Mouse (Mus musculus): Measurements from ENCODE around the gene Fbxw9.

GRCm38 (mm10) chr8:85083108-85083813, 23.4 kb downstream of the Fbxw9 start, which contains the start of gene Man2b1:
- no peak for TF ChIP-seq USF2 (IDR thresholded peaks at IDR 0.05; ENCODE audit: borderline replicate concordance in 1 of 2, insufficient read depth in 1 of 2, low read depth in 1 of 2, low read length in 2 of 2)
- TF ChIP-seq CTCF (IDR thresholded peaks at IDR 0.05 in 2 of 3, conservative IDR thresholded peaks at IDR 0.05 in 1 of 3; ENCODE audit: control insufficient read depth in 1 of 3, insufficient read depth in 1 of 3, low read depth in 2 of 3, low read length in 3 of 3, poor library complexity in 1 of 3, severe bottlenecking in 1 of 3): peak in 1 of 3 experiments; percentile 25; a peak in 1 of 6 replicates
- peak; percentile 64; the same call in 1 of the 2 replicates for TF ChIP-seq MXI1 (IDR thresholded peaks at IDR 0.05; ENCODE audit: low read depth, low read length)
- TF ChIP-seq UBTF (IDR thresholded peaks at IDR 0.05; ENCODE audit: borderline replicate concordance, insufficient read depth, low read depth, low read length): no peak
- no peak for TF ChIP-seq ZC3H11A (IDR thresholded peaks at IDR 0.05; ENCODE audit: low read depth, low read length)
- TF ChIP-seq SMC3 (IDR thresholded peaks at IDR 0.05; ENCODE audit: low read depth, low read length): no peak
- TF ChIP-seq ZNF384 (IDR thresholded peaks at IDR 0.05; ENCODE audit: low read depth, low read length): no peak
- TF ChIP-seq GABPA (IDR thresholded peaks at IDR 0.05; ENCODE audit: low read depth, low read length): no peak
- TF ChIP-seq POLR2A (IDR thresholded peaks at IDR 0.05; ENCODE audit: control insufficient read depth in 1 of 2, insufficient read depth in 1 of 2, low read depth in 1 of 2, low read length in 2 of 2, poor library complexity in 1 of 2): peak; percentile 66 to 80; a peak in 3 of 4 replicates
- TF ChIP-seq ETS1 (IDR thresholded peaks at IDR 0.05; ENCODE audit: low read depth, low read length): 0 out of 2 replicates have a peak, but pooled peaks have one; percentile 23
- no peak for TF ChIP-seq GATA1 (IDR thresholded peaks at IDR 0.05; ENCODE audit: low read depth, low read length)
- TF ChIP-seq POLR2AphosphoS5 (IDR thresholded peaks at IDR 0.05; ENCODE audit: borderline replicate concordance, low read depth, low read length): no peak
- no peak for TF ChIP-seq ZKSCAN1 (IDR thresholded peaks at IDR 0.05; ENCODE audit: low read depth, low read length)
